Mouse (Mus musculus) large intestine, adult 2 months (tissue): ENCODE data around the gene Hp. TPM values are rescaled to one million over a fixed set of nuclear protein-coding genes. Genes with fewer than 3 reads are reported as not detected.

Experiments
- DNase-seq: peaks from one replicate; pipeline ENCODE4 v3.0.0-alpha.2; 2012; ENCODE audit warnings: low read depth, low spot score
- WGBS: fragments of 180-500 bp; shearing (Covaris S2); methylation state at CpG from one replicate; pipeline ENCODE4 v1.1.7; 2018; 5-methylcytosine and 5-hydroxymethylcytosine counted together
- polyA plus RNA-seq: library from polyadenylated mRNA; depleted of rRNA; stranded (reverse); fragments of >200 nt; gene quantifications from 2 replicates; pipeline ENCODE4 v1.2.3, GENCODE M21; 2012; rRNA removed

The Hp gene
- polyA plus RNA-seq, 1 experiment = 17.8 TPM

DNA sequence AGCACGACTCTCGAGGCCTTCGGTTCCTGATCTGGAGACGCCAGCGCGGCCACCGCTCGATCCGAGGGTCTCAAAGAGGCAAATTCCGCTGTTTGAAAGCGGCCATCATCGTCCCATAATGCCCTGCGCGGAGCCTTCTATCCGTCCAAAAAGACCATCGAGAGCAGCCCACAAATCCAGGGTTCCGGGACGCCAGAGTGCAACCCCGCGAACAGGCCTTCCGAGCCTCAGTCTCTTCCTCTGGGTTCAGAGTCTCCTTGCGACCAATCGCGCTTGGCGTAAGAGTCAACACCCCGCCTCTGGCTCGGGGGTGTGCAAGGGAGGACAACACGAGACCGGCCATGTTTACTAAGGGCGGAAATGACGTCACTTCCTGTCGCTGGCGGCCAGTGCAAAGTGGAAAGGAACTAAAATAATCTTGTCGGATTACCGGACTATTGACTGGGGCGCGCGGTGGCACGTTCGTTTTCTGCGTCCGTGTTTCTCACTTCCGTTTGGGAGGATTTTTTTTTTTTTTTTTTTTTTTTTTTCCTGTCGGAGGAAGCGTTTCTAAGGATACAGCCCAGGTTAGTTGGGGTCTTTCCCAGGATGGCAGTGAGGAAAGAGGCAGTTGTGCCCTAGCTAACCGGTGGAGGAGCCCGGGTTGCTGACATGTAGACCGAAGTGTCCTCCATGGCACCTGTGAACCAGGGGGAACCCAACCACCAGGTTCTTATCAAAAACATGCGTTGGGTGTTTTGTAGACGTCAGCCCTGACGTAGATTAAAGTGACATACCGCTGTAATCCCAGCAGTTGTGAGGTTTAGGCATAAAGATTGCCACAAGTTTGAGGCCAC lies 13.3 kb downstream of the Hp start, which contains the start of the genes Dhx38 and Txnl4b:
TSS of gene Dhx38 (minus strand) at position 364 of the 836 bp plus-strand sequence.
TSS of gene Txnl4b (plus strand) at position 395 of the 836 bp plus-strand sequence.
- WGBS = under 1% methylated on average over 52 of the region's 52 CpGs
- DNase-seq = peak; percentile 100

DNA sequence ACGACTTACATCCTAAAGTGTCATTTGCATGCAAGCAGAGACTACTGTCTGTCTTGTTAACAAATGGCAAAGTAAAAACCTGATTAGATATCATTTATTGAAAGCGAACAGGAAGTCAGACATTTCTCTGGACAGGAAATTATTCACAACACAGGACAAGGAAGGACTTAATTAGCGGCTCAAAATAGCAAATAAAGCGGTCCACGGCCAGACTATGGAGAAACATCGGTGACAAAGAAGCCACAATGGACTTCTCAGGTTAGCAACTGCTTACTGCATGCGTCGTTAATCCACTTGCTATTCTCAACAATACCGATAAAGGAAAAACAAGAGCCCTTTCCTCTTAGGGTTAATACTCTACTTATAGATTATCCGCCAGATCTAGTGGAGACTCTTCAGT lies 14.2 kb downstream of the Hp start:
- WGBS = 3% methylated on average over 10 of the region's 10 CpGs
- peak; percentile 7 for DNase-seq

DNA sequence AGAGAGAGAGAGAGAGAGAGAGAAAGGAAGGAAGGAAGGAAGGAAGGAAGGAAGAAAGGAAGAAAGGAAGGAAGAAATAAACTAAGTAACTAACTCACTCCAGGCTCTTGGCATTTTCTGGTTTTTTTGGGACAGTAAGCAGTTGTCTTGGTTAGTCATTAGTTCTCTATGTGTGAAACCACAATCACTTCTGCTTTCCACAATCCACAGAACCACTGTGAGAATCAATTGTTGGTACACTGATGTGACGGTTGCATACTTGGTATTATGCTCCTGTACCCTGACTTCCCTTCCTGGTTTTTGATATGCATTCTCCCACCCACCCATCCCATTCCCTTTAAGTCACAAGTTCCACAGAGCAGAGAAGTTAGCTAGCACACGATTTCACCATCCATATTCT lies 15.1 kb downstream of the Hp start:
- WGBS = 67% methylated on average over 2 of the region's 2 CpGs
- no peak for DNase-seq

DNA sequence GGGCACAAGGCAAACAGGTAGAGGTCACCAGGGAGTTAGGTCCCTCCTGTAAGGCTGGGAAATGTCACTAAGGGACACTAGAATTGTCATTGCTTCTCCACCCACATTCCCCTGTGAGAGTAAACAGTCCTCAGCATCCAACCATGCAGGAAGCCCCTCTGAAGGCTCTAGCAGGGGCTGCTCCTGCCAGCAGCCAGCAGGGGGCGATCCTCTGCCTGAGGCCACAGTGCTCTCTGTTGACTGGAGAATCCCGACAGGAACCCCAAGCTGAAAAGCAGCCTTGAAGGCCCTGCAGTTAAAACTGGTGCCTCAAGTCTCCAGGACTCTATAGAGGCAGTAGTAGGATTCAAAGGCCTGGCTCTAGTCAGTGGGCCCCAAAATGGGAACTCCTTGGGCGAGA lies 27.3 kb downstream of the Hp start:
- DNase-seq = no peak
- 51% methylated on average over 3 of the region's 3 CpGs for WGBS

DNA sequence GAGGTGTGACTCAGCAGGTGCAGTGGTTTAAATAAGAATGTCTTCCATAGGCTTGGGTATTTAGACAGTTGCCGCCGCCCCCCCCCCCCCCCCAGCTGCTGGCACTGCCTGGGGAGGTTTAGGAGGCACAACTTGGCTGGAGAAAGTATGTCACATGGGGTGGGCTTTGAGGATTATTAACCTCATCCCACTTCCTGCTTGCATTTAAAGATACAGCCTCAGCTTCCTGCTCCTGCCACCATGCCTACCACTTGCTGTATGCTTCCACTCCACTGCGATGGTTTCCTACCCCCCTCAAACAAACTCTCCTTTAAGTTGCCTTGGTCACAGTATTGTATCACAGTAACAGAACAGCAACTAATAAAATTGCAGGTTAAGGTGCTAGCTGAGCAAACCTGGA lies 34.9 kb downstream of the Hp start:
- DNase-seq = no peak
- WGBS = 30% methylated on average over 3 of the region's 3 CpGs

DNA sequence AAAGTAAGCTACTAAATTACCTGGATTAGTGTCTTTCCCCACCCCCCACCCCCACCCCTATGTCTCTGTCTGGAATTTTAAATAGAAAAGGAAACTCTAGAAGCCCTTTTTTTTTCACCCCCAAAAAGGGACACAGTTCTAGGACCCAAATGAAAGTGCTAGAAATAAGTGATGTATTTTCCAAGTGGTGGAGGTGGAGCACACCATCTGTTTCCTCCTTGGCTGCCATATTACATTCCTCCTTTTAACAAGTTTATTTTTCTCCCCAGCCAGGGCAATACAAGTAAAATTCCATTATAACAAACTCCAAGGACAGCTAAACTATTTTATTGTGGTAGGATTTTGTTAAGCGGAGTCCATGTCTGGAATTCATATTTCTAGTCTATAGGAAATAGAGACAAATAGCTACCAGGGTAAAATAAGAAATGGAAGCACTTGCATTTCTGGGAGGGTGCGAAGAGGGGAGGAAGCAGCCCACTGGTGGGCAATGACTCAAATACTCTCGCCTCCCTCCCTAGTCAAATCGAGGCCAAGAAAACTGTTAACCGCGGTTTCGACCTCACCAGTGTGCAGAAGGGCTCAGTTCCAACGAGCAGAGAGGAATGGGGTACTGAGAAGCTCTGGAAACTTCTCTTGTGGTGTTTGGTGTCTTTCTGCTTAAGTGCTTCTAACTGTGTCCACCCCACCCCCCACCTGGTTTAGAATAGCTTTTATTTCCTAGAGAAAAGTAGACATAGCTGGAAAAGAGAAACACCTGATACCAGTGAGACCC lies 36.0 kb downstream of the Hp start:
- DNase-seq = no peak
- WGBS = 64% methylated on average over 8 of the region's 8 CpGs

DNA sequence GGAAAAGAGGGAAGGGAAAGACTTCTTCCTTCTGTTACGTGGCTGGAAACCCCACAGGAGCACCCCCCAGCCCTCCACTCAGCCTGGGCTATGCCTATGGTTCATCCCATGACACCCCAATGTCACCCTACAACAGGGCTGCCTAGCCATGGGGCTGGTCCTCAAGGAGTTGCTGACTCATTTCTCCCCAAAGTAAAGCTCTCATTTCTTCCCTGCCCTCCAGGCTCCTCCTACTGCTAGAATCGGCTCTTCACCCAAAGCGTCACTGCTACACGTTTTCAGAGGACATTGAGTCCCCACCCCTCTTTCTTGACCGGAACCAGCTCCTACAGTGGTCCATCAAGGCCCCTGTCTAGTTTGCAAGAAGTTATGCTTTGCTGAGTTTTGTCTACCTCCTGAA lies 36.8 kb downstream of the Hp start:
- DNase-seq = no peak
- 62% methylated on average over 5 of the region's 5 CpGs for WGBS

DNA sequence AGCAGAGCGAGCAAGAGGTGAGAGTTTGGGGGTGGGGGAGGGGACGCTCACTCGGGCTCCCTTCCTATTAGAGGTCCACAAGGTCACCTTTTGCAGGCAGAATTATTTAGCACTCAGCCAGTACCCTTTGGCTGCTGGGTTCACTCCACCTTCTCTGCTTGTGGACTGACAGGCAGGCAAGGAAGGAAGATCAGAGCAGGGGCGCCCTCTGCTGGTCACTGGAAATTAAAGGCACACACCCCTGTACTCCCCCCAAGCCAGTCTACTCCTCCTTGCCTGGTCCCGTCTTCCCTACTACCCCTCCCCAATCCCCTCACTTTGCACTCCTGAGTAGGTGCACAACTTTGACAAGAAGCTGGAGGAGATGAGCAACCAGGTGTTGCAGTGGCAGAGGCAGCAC lies 42.3 kb downstream of the Hp start:
- no peak for DNase-seq
- WGBS = 9% methylated on average over 5 of the region's 5 CpGs

DNA sequence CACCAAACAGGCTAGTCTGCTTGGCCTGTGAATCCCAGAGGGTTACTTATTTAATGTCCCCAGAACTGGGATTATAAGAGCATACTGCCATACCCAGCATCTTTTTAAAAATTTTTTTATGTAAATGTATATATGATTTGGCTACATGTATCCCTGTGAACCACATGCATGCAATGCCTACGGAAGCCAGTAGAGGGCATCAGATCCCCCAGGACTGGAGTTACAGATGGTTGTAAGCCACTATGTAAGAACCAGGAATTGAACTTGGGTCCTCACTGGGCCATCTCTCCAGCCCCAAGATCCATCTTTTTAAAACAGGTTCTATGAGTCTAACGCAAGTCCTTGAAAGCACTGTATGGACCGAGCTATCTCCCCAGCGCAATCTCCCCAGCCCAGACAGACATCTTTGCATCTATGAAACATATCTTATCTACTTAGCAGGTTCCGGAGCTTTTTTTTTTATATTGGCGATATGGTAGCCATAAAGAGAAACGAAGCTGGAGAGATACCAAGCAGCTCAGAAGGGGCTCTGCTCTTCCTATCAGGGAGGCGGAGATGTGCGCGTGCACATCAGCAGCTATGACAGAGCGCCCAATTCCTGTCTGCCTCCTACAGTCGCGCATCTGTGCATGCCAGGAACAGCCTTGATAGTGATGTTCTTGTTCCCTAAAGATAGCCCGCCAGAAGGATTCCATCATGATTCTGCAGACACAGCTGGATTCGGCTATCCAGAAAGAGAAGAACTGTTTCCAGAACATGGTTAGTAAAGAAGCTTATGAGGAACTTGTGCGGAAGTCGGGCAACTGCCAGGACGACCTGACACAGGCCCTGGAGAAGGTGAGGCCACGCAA lies 43.6 kb downstream of the Hp start:
- no peak for DNase-seq
- 83% methylated on average over 19 of the region's 19 CpGs for WGBS

Other genes starting within 250 kb of the Hp start
- gene Pmfbp1, start 85.1 kb downstream of the Hp start, polyA plus RNA-seq = not detected in 2 replicates
- 16.6 and 19.7 TPM in 2 replicates for gene Dhx38, start 13.3 kb downstream of the Hp start, polyA plus RNA-seq
- gene Txnl4b, start 13.3 kb downstream of the Hp start, polyA plus RNA-seq = 4.8 and 5.8 TPM in 2 replicates
- 12.5 and 20.0 TPM in 2 replicates for gene Dhodh, start 29.5 kb upstream of the Hp start, polyA plus RNA-seq
- gene Pkd1l3, start 35.3 kb upstream of the Hp start, polyA plus RNA-seq = 0.05 and 0.23 TPM in 2 replicates
- 54.0 and 61.4 TPM in 2 replicates for gene Ist1, start 114.1 kb upstream of the Hp start, polyA plus RNA-seq
- gene Zfp821, start 126.4 kb upstream of the Hp start, polyA plus RNA-seq = 5.6 and 6.3 TPM in 2 replicates
- gene Atxn1l, start 158.6 kb upstream of the Hp start, polyA plus RNA-seq = 5.5 and 8.6 TPM in 2 replicates
- gene Ap1g1, start 199.4 kb upstream of the Hp start, polyA plus RNA-seq = 28.5 and 37.0 TPM in 2 replicates